Mouse (Mus musculus) thymus, adult 2 months (tissue): Measurements from ENCODE around the gene Flnb. TPM values are rescaled to one million over a fixed set of nuclear protein-coding genes. Genes with fewer than 3 reads are reported as not detected.

Experiments used
- DNase-seq: peaks from one replicate; pipeline ENCODE4 v3.0.0; 2021
- H3K27ac ChIP-seq: fragments of 200-500 bp; 2 replicates; pipeline ENCODE4 v1.5.1; 2012; ENCODE audit warnings: low read length, control low read depth; ENCODE audit not compliant: control insufficient read depth, insufficient read depth
- H3K27me3 ChIP-seq: fragments of 200-500 bp; 2 replicates; pipeline ENCODE4 v1.6.1; 2012; ENCODE audit warnings: mild to moderate bottlenecking, low read length, moderate library complexity, mixed read lengths; ENCODE audit not compliant: control insufficient read depth, insufficient read depth
- H3K36me3 ChIP-seq: fragments of 200-500 bp; 2 replicates; pipeline ENCODE4 v1.6.1; 2012; ENCODE audit warnings: mild to moderate bottlenecking, low read length, moderate library complexity; ENCODE audit not compliant: control insufficient read depth, insufficient read depth
- H3K4me1 ChIP-seq: fragments of 200-500 bp; replicated peaks from 2 replicates; pipeline ENCODE4 v1.6.1; 2012; ENCODE audit warnings: low read length; ENCODE audit not compliant: control insufficient read depth, insufficient read depth
- H3K4me3 ChIP-seq: fragments of 200-500 bp; 2 replicates; pipeline ENCODE4 v1.5.1; 2012; ENCODE audit warnings: mild to moderate bottlenecking, low read length, control low read depth, moderate library complexity; ENCODE audit not compliant: control insufficient read depth, insufficient read depth
- CTCF ChIP-seq: fragments of 200-500 bp; IDR thresholded peaks from 2 replicates; pipeline ENCODE4 v1.5.1; 2012; ENCODE audit warnings: mild to moderate bottlenecking, control low read depth, low read length, moderate library complexity, borderline replicate concordance; ENCODE audit not compliant: control insufficient read depth, poor library complexity, insufficient read depth; ENCODE audit errors: extremely low read depth
- POLR2A ChIP-seq: fragments of 200-500 bp; IDR thresholded peaks from 2 replicates; pipeline ENCODE4 v1.6.1; 2012; ENCODE audit warnings: mild to moderate bottlenecking, low read length, control low read depth, moderate library complexity; ENCODE audit not compliant: control insufficient read depth, poor library complexity, insufficient read depth; ENCODE audit errors: extremely low read depth
- whole genome bisulfite sequencing: fragments of 180-500 bp; shearing (Covaris S2); methylation state at CpG from one replicate; pipeline ENCODE4 v1.1.7; 2018; 5-methylcytosine and 5-hydroxymethylcytosine counted together
- polyA plus RNA-seq: library from polyadenylated mRNA; depleted of rRNA; stranded (reverse); fragments of >200 nt; gene quantifications from 2 replicates; pipeline ENCODE4 v1.2.3, GENCODE M21; 2012

Flnb gene
- polyA plus RNA-seq, 1 experiment = 26.4 TPM

DNA sequence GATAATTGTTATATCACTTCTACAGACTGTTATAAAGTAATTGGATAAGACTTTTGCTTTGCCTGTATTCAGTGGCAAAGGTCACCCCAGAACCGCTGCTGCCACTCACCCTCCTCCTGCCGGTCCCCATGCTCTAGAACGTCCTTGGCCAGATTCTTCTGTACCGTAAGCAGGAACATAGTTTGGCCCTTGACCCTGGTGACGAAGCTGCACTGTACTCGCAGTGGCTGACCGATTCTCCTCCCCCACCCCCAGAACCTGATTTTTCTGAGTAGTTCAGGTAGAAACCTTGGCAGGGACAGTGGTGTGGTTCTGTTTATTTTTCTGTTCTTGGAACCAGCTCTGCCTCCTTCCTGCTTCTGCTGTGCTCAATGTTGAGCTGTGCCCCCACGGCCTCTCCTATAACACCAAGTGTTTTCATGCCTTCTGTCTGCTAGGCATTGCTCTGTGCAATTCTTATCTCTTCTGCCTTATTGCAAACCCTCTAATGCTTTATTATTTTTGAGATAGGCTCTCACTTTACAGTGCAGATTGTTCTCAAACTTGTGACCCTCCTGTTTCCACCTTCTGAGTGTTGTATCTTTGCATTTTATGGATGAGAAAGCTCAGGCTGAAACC lies 7.0 kb downstream of the Flnb start:
- no peak for DNase-seq
- Histone ChIP-seq H3K27ac (no peak overlapping the region), H3K4me1 (no peaks in the 10 kb centered on the region), H3K4me3 (no peak overlapping the region), H3K27me3 (no peaks in the 10 kb centered on the region), H3K36me3 (no peaks in the 10 kb centered on the region)
- 89% methylated on average over 8 of the region's 8 CpGs for WGBS
- TF ChIP-seq CTCF (no peak), POLR2A (no peak)

DNA sequence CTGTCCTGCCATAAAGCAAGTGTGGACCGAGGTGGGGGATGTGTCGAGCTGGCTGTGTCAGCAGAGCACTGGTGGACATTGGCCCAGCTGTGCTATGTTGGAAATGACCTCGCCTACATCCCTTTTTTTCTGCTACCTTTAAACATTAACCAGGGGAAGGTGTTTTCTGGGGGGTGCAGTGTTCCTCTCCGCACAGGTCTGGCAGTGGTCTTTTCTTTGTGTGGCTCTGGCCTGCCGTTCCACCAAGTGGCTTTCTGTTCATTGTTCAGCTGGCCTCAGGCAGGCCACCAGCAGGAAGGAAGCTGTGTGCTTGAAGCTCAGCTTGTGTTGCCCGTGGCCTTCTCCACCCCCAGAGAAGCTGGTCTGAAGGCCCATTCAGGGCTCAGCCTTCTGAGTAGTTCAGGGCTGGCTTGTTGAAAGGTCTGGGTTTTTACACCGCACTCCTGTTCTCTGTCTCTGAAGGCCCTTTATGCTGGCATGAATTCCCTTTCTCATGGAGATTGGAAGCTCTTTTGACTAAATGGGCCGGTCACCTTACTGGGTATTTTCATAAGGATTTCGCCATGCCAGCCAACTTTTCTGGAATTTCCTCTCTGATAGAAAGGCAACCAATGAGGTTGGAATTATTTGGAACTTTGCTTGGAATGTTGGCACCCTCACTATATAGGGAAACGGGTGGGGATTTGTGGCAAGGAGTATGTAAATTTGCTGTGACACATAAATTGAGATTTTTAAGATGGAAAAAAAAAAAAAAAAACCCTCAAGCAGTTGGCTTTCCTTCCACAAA lies 8.6 kb downstream of the Flnb start:
- no peak for DNase-seq
- Histone ChIP-seq H3K4me3 (no peak overlapping the region), H3K36me3 (no peaks in the 10 kb centered on the region), H3K27me3 (no peaks in the 10 kb centered on the region), H3K4me1 (no peaks in the 10 kb centered on the region), H3K27ac (no peak overlapping the region)
- TF ChIP-seq POLR2A (no peak), CTCF (no peak)
- WGBS = 58% methylated on average over 10 of the region's 10 CpGs

DNA sequence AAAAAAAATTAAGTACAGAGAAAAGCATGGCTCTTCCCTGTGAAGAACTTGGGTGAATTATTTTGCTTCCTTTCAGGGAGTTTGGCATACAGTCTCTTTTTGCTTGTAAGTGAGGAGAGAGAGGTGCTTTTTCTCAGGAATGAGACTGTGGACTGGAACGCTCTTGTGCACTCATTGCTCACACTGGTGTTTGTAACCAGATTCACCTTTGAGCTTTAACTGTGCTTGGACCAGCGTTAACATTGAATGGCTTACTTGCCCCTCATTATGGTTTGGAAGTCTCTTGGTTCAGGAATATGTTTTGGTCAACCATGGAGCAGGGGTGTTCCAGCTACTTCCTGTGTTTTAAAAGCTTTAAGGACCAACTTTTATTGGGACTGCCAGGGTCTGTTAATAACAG lies 11.4 kb downstream of the Flnb start:
- Histone ChIP-seq H3K4me1 (peaks cover 10% of the 10 kb centered on the region), H3K27ac (no peak overlapping the region), H3K27me3 (no peaks in the 10 kb centered on the region), H3K4me3 (no peak overlapping the region), H3K36me3 (no peaks in the 10 kb centered on the region)
- TF ChIP-seq CTCF = no peak
- DNase-seq = no peak
- WGBS = 95% methylated on average over 2 of the region's 2 CpGs

DNA sequence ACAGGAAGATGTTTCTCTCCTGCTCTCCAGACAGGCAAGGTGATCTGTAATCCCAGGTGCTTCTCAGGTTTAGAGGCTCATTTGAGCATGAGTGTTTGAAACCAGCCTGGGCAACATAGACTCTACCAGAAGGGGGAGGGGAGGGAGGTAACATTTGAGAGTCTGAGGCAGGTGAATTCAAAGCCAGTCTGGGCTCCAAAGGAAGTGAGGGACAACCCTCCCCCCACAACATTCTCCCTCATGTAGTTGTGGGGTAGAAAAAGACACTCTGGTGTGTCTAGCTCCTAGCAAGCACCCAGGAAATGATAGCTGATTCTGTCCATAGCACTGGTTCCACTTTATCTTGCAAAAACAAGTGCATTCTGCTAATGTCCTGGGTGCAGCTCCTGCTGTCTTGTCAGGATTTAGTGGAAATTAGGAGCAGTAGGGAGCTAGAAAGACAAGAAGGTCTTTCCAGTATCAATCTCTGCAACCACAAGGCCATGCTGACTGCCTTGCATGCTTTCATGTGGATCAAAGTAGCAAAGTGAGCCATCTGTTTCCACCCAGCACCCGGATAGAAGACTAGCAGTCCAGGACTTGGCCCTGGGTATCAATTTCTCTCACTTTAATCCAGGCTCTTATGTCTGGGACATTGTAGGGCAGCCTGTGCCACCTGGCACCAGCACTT lies 14.1 kb downstream of the Flnb start:
- DNase-seq = no peak
- TF ChIP-seq CTCF (no peak), POLR2A (no peak)
- Histone ChIP-seq H3K36me3 (no peaks in the 10 kb centered on the region), H3K4me3 (no peak overlapping the region), H3K27me3 (no peaks in the 10 kb centered on the region), H3K27ac (no peak overlapping the region), H3K4me1 (peaks cover 10% of the 10 kb centered on the region)
- 11% methylated on average over 1 of the region's 1 CpGs for WGBS

DNA sequence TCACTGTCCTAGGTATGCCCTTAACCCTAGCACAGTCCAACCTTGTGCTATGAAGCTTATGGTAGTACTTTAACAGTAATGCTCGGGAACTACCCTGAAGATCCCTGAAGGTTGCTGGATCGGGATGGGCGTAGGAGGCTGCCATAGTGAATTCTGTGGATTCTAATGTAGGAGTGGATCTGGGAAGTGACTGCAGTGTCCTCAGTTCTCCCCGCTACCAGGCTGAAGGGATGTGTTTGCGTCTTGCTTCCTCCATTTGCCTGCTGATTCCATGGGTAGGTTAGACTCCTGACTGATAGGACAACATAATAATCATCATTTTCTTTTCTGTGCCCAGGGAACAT lies 14.7 kb downstream of the Flnb start:
- Histone ChIP-seq H3K27ac (no peak overlapping the region), H3K27me3 (no peaks in the 10 kb centered on the region)
- 96% methylated on average over 5 of the region's 5 CpGs for WGBS

DNA sequence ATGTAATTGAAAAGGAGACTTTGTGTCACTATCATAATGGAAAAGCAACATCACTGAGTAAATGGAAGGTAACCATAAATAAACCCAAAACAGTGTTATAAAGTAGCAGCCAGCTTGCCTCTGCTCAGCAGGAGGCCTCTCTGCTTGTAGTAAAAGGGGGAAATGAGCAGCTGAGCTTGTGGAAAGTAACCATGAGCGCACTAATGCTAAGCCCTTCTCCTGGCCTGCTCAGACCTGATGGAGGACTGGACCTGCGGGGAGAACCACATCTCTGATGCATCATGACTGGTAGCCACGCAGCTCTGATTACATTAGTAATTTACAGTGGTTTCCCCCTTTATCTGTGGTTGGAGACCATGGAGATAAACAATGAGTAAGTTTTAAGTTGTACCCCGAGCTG lies 15.7 kb downstream of the Flnb start:
- H3K27ac ChIP-seq = no peak overlapping the region
- H3K27me3 ChIP-seq = no peaks in the 10 kb centered on the region
- H3K4me1 ChIP-seq = peaks cover 10% of the 10 kb centered on the region
- no peak for TF ChIP-seq CTCF
- no peak for TF ChIP-seq POLR2A
- DNase-seq = no peak
- WGBS = 89% methylated on average over 4 of the region's 4 CpGs
- no peaks in the 10 kb centered on the region for H3K36me3 ChIP-seq
- H3K4me3 ChIP-seq = no peak overlapping the region

More for the DNA sequence above, 14.7 kb downstream of the Flnb start:
- no peak for TF ChIP-seq POLR2A
- no peak for TF ChIP-seq CTCF
- no peaks in the 10 kb centered on the region for H3K36me3 ChIP-seq
- no peak overlapping the region for H3K4me3 ChIP-seq
- DNase-seq = no peak
- peaks cover 10% of the 10 kb centered on the region for H3K4me1 ChIP-seq
